Mouse (Mus musculus) 3T3-L1 (cell line): ENCODE measurements around the gene Ldb2.
A peak's percentile ranks its signal among the peaks of the same experiment; 100 is the strongest.

ENCODE experiments used
- DNase-seq: peaks from one replicate; pipeline ENCODE4 v3.0.0-alpha.2; 2015; ENCODE audit warnings: low read depth, low spot score

Gene Ldb2

DNA sequence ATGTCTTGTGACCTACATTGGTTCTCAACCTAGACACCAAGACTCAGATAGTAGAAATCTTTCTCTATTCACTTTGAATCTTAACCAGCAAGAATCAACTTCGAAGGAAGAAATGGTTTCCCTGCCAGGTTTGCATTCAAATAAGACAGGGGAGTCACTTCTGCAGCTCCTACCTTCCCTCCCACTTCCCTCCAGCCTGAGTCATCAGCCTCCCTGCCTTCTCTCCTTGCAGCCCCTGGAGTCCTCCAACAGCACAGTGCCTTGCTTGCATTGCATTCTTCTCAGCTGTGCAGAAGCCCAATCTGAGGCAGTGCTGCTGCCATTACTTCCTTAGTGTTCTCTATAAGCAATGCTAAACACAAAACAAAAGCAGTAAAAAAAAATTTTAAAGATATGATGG is 79.6 kb downstream of the Ldb2 start:
- no peak for DNase-seq

DNA sequence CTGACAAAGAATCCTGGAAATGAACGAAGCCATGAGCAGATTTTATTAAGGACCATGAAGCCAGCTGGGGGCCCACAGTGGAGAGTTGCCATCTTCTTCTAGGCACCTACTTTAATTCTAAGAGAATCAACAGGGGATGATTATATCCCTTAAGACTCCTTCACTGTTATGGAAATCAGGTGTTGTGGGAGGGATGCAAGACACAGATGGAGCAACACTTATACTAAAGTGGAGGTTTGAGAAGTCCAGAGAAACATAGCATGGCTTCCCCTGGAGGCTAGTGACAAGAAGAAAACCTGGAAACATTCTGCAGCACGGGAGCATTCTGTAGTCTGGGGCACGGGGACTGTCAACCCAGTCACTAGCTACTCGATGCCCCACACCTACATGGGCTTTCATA is 85.0 kb downstream of the Ldb2 start:
- no peak for DNase-seq

DNA sequence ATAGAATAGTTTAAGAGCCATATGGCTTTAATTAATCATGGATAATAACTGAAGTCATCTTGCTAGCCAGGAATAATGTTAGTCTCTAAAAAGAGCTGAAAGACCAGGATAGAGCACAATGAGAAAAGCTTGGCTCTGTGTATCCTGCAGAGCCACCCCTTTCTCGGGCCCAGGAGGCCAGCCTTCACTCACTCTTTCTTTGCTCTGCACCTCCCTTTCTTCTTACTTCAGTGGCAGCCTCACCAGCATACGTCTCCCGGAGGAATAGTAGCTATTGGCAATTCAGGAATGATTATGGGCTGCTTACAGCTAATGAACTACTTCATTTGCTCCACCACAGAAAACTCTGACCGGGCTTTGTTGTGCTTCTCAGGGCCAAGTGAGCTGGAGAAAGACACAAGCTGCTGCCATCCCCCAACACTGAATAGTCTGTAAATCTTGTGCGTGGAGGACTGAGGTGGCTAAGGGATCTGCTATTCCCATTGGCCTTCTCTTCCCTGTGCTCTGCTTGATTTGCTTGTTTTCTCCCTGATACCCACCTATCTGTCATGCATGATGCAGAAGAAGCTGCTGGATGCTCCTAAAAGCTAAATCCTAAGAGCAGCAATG is 86.2 kb downstream of the Ldb2 start:
- no peak for DNase-seq

DNA sequence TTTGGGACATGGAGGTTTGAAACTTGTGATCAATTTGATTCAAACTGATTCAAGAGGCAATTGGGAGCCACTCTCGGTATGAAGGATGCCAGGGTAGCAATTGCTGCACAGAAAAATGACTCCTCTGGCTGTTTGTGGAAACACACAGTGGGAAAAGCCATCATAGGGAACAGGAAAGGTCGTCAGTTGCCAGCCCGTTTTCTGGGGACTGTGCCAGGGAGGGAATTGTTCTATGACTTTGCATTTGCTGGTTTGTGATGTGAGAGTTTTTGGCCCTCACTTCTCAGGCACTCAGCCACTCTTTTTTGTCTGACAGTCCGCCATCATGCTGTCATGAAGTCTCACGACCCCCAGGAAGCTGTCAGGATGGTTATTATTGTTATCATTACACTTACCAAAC is 88.3 kb downstream of the Ldb2 start:
- peak; percentile 8 for DNase-seq

DNA sequence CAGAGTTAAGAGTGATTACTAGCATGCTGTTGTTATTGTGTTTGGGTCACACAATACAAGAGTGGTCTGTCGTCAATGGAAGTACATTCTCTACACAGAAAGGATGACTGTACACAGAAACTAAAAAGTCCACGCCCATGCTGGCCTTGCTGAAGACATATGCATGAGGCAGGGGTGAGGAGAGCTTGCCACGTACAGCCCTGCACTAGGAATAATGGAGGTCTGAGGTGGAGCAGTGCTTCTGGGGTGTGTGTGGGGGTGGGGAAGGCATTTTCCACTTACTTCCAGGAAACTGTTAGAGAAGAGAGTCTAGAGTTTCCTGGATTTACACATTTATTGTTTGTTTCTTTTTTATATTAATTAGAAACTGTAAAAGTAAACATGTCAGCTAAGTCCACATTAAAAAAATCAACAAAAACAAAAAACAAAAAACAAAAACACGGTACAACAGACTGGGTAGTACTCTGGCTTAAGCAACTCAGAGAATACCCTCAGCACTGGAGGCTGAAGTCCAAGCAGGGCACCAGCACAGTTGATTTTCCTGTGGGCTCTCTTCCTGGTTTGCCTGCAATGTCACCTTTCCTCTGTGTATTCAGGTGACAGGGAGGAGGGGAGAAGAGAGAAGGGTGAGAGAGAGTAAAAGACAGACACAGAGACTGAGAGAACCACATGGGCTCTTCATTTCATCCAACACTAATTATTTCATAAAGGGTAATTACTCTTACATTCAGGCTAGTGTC is 89.2 kb downstream of the Ldb2 start:
- DNase-seq: no peak

DNA sequence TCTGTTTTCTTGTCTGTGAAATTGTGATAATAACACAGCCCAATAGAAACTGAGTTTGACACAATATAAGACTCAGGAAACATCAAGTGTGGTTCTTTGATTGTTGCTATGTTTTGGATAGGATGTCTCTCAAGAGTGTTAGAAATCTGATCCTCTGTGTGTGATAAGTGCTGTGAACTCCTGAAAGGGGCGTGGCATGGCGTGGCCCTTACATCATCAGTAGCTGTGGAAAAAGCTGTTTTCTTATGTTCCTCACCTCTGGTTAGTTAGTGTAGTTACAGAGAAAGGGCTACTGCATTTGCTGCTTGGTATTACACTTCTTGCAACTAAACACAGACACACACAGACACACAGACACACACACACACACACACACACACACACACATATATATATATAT is 90.2 kb downstream of the Ldb2 start:
- DNase-seq: peak; percentile 9

DNA sequence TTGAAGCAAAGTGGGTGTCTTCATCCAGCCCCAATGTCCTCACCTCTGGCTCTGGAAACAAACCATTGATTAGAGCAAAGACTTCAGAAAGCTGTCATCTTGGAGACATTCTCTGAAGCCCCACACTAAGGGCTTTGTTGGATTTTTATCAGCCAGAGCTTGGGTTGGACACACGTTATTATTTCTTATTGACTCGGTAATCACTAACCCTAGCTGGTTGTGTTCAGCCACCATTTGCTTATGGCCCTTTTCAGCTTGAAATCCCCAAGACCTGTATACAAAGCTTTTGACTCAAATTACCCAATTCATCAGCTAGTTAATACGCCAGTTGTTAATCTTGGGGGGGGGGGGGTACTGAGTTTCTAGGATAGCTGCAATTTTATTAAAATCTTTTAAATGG is 91.5 kb downstream of the Ldb2 start:
- no peak for DNase-seq

DNA sequence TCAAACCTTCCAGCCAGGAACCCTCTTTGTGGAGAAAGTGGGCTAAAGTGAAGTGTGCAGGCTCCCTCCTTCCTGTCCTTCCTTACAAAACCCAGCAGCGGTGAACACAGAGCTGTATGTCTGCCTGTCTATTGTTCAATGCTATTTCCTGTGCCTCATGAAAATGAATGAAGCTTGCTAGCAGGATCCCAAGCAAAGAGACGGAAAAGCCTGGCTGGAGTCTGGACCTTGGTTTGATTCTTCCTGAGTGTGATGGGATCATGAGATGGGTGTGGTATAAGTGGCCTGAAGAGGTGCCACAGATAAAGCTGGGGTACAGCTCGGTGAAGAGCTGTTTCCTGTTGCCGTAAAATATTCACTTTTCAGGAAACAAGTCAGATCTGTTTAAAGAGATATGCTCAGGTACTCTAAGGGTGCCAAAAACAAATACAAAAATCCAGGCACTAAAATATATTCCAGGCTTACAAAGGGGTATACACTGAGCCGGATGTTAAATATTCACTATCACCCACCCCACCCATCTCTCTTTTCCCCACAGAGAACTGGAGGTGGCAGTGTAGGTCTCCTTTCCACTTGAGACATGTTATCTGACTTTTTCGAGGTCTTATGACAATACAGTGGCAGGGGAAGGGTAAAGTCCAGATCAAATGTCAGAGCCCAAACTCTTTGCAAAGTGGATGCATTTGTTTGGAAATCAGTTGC is 92.3 kb downstream of the Ldb2 start:
- DNase-seq: no peak

DNA sequence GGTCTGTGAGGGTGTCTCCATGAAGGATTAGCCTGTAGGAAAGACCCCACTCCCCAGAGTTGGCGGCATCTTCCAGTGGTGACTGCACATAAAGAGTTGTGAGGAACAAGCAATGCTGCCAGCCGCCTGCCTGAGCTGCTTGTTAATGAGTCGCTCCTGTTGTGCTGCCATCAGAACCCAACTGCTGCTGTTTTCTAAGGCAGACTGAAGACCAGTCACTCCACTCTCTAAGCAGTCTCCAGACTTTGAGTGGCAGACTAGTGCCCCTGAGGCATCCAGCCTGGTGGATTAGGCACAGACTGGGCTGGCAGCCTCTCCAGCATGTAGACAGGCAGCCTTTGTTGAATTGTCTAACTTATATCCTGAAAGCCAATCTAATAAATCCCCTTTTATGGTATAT is 101.5 kb downstream of the Ldb2 start:
- DNase-seq: no peak

DNA sequence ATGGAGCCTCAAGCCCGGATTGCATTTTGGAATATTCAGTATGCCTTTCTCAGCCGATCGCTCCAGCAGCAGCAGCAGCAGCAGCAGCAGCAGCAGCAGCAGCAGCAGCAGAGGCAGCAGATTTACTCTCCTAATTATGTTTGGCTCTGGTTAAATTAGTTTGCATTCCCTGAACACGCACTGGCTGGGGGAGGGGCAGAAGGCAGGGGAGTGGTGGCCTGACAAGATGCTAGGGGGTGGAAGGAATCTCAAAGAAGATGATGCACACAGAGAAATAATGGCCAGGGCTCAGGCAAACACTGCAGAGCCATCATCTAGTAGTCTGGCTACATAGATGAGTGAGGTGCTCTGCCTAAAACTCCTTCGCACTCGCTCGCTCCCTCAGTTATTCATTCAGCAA is 102.9 kb downstream of the Ldb2 start:
- no peak for DNase-seq

DNA sequence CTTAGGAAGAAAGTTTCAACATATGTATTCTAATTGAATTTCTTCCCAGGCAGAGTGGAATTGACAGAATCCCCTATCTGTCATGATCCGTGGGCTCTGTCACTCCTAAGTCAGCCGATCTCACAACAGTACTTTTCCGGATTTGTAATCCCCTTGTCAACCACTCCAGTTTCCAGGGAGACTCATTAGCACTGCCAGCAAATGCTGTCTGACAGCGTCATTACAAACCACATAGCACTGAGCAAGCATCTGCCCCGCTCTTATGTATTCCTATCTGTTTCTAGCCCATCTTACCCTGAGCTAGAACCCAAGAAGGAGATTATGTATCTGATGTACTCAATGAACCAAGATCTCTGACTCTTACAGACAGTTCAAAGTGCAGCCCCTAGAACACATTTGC is 105.8 kb downstream of the Ldb2 start:
- DNase-seq: no peak

DNA sequence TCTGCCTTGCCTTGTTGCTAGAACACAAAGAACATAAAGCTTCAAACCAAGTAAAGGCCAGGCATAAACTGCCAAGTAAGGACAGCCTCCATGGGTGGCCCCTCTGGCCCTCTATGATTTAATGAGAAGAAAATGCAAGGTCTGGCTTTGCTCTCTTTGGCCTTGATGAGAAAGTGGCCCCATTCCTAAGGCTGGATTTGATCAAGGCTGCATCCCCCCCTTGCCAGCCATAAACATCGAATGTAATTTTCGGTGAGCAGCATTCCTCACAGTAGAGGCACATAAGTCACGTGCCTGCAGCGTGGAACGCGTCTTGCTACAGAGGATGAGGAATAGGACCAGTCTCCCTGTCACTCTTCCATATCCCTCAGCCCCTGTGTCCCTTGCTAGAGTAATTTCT is 113.1 kb downstream of the Ldb2 start:
- DNase-seq: no peak

DNA sequence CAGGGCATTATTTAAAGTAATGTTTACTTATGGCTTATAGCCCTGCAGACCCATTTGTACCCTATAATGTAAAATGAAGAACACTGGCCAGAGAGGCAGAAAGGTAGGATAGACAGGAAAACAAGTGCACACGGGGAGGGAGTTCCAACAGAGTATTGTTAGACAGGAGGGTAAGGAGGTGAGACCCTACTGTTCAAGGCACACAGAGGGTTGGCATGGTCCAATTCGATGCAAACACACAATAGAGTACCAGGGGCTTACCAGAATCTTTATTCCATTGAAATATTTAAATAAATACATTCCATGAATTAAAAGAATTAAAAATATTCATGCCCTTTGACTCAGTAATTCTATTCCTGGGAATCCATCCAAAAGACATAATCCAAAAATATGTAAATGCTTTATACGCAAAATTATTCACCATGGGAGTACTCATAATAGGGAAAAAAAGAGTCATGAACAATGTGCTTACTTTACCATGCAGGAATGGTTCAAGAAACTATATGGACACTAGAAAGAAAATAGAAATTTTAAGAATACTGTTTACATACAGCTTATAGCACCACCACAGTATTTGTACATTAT is 118.3 kb downstream of the Ldb2 start:
- DNase-seq: no peak

DNA sequence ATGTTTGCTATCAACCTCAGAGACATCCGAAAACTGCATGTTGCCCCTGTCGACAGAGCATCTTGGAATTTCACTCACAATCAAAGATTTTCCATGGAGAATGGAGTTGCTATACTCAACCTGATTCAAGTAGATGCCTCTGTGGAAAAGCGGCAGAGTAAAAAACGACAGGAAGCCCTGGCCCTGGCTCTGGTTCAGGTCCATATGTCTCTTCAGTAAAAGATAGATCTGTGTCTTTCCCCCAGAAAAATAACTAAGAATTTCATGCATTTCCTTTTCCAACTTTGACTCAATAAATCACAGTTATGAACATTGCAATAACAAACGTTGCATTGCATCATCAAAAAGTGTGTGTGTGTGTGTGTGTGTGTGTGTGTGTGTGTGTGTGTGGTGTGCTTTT is 121.7 kb downstream of the Ldb2 start:
- no peak for DNase-seq

DNA sequence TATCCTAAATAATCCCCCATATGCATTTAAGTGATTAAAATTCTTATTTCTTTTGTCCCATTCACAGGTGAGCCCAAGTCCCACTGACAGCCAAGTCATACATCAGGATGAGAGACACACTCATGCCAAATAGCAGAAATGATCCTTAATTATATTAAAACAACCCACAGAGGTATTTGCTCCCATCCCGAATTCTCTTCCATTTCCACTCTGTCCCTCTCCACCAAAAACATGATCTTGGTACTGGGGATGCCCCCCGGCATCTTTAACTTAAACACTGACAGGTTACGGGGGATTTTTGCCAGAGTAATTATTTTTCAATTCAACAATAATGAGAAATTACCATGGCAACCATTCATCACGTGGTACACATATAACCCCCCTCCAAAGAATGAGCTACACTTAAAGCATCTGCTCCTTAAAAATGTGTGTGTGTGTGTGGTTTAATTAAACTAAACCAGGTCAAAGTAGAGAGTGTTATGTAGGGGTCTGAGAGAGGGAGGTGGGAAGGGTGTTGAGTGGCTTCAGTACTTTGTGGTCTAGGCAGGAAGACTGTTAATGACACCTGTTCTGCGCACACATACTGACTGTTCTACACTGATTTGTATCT is 123.2 kb downstream of the Ldb2 start:
- no peak for DNase-seq

DNA sequence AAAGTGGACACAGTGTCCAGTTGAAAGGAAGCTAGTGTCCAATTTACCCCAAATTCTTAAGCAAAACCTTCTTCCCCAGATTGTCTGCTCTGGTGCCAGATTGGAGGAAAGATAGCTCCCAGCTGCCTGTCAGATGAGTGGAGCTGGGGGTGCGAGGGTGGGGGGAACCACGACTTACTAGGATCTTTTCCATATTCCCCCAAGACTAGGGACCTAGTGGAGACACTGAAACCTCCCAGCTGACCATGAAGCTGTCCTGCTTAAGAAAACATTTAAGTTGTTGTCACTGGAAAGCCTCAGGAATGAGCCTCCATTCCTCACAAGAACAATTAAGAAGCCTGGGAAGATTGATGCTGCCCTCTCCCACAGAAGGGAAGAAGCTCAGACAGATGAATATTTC is 129.1 kb downstream of the Ldb2 start:
- no peak for DNase-seq

DNA sequence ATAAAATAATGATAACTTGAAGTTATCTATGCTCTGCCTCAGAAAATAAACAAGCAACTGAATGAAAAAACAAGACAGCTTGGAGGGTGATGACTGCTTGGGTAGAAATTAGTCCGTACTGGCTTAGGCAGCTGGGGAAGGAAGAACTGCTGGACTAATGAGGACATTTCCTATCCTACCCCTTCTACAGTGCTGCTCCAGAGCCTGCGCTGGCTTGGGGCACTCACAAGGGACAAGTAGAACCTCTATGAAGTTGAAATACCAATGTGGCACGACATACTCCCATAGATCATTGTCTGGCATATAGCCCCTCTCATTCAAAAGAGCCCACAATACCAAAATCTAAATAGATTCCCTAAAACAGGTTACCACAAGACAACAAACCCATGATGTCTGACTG is 131.6 kb downstream of the Ldb2 start:
- no peak for DNase-seq

DNA sequence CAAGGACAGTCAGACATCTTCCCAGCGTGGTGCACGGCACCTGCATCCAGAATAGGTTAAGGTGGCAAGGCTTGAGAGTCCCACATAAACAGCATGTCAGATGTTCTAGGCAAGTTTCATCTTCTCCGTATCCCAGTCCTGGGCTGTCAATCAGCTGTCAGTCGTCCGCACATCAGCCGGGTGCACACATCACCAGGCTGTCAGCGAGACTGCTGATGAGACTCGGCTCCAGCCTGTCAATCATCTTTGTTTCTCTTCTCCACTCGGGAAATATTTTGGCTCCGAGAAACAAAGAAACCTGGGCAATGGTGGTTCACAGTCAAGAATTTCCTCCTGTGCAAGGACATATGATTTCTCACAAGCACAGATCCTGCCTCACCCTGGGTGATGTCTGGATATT is 132.1 kb downstream of the Ldb2 start:
- DNase-seq: no peak

DNA sequence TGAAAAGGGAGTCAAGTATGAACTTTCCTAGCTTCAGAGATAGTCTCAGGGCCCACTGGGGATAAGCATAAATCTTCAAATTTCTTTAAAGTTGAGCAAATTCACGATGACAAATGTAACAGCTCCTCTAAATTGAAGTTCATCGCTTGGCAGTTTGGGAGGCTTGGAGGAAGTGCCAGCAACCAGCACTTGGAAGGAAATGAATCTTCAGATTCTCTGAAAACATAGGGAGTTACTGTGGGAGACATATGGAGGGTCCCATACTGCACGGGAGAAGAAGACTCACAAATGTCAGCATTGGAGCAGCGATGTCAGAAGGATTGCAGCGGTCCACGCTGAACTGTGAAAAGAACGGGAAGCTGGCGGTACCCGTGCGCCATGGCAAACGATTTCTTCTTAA is 139.8 kb downstream of the Ldb2 start:
- no peak for DNase-seq

DNA sequence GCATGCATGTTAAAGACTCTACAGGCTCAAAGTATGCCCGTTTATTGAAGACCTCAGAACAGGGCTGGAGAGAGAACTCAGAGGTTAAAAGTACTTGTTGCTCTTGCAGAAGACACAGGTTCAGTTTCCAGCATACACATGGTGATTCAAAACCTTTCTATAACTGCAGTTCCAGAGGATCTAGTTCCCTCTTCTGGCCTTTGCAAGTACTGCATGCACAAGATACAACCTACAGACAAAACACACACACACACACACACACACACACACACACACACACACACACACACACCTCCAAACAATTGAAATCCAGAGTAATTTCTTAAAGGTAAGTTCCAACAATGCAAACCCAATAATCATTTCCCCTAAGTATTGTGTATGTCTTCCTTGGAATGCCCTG is 142.8 kb downstream of the Ldb2 start:
- no peak for DNase-seq

DNA sequence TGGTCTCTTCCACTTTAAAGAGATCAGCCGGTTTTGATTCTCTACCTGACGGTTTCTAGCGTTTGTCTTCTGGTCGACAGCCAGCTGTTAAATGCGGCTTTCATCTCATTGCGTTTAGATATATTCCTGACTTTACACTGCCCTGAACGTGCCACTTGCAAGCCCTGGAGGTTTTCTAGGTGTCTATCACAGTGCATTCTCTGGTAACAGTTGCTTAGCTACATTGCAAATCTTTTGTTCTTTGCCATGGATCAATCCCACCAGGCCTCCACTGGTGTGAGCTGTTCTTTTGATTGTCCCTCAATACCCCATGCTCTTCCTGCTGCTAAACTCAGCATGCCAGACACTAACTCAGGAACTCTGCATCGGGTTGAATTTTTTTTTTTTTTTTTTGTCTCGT is 145.1 kb downstream of the Ldb2 start:
- no peak for DNase-seq

DNA sequence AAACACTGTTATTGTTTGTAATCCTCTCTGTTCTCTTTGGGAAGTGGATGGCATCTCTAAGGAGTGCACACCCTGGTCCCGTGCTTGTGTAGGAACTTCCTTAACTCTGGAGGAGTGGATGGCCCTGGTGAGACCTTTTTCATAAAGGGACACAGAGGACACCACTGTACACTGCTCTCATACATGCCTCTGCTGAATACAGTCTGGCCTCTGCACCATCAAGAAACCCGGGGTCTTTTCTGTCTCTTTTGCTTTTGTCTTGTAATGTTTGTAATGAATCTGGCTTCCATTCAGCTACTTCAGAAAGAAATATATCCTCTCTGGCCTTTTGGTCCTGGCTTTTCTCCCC is 152.7 kb downstream of the Ldb2 start:
- DNase-seq: no peak
